Mouse (Mus musculus): Measurements from ENCODE around the gene Cldnd1. TPM values are rescaled to one million over a fixed set of nuclear protein-coding genes. Genes with fewer than 3 reads are reported as not detected.

The Cldnd1 gene
- total RNA-seq, 2 experiments from 2014 or later, result 51.7 to 51.9 TPM

DNA sequence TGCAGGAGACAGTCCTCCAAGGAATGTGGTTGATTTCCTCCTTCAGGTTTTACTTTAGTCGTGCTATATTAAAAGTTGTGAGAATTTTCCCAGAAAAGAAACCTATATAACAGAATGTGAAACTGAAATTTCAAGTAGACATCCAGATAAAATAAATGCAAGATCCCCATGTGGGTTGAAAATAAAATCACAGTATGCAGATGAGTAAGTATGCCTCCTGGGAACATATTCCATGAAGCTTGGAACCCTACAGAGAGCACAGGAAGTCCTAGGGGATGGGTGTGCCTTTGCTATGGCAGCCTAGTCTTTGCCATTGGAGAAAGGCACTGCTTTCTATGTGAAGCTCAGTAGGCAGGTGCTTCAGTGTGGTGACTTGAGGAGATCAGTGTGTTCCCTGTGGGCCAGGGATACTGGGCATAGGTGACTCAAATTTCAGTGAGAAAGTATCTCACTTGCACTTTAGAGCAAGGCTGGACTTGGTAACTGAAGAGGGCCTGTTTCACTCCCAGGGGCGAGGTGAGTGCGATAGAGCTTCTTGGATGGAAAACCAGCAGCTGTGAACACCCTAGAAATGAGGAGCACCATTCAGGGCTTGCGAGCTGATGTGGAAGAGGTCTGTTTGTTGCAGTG, 20.3 kb upstream of the Cldnd1 start:
- DNase-seq, result no peak
- intact Hi-C loops (cut with DNase I), result no loop called here

DNA sequence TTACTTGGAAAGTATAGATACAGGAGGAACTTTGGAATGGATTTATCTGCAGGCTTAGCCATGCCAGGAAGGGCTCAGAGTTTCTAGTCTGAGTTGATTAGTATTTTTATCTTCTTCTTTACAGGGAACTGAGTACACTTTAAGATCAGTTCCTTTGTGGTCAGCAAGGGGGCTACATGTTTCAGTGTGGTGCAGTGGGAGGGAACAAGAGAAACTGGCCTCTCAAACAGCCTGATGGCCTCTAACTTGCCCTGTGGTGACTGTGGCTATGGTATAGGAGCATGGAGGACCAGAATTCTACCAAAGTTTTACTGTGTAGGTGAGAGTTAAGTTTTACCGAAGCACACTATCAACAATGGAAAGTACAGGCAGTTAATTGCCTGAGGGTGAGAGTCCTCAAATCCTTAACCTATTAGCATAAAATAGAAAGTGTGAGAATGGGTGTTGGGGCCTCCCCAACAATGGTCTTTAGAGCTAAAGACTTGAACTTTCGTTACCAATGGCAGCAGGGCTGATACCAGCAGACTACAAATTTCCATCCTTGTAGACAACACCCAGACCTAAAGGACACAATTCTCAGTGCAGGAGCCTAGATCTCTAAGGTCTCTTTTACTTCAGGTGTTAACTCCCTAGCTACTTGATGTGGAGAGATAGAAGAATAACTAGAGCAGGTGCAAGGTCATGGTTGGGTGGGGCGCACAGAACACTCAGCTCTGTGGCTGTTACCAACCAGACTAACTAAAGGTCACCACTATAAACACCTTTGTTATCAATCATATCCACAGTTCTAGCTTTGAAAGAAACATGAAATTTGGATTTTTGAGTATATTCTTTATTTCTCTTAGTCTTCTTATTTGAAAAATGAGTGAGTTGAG, 18.9 kb upstream of the Cldnd1 start:
- DNase-seq, result no peak
- intact Hi-C loops (cut with DNase I), result no loop called here

DNA sequence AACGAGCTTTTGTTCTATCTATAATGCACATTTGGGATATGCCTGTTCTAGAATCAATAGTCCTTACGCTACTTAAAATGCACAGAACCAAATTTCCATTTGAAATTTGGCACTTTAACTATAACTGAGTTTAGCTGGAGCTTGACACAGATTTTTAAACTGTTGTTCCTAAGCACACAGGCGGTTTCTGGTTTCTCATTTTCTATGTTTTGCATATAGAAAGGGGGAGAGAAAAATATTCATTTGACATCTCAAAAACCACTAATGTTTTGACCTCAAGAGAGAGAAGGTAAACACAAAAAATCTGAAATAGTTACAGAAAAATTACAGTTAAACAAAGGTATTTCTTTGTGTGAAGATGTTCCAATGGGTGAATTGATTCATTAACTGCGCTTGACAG, 18.2 kb upstream of the Cldnd1 start:
- no peak for DNase-seq
- intact Hi-C loops (cut with DNase I), result no loop called here

DNA sequence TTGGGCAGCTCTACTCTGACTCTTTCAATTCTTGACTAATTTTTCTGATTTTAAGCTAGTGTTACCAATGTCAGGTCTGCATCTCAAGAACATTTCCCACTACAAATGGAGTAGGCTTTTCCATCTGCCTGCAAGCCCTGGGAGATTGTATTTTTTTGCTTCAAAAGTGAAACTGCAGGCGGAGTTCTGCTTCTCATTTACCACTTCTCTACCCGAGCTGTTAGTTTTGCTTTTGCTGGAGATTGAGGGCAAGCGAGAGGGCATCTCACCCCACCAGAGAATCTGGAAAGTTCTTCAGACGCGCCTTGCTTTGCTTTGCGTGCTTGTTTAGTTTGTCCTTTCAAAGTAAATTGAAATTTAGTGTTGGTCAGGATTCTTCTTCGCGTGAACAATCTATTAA, 15.5 kb upstream of the Cldnd1 start:
- DNase-seq, result no peak
- intact Hi-C loops (cut with DNase I), result no loop called here

DNA sequence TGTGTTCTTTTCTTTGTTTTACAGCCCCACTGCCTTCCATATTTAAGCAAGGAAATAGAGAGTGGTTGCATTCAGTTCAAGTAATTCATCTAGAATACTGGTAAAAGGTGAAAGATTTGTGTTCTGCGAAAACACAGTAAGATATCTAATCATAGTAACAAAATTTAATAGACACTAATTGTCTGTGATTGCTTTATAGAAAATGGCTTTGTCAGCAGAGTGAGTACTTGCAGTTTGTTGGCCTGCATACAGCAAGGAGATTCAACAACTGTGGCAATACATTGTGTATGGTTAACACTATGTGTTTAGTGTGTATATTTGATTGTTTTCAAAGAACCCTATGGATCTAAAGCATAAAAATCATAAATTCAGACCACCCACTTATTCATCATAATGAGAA, 14.6 kb upstream of the Cldnd1 start:
- no peak for DNase-seq
- intact Hi-C loops (cut with DNase I), result no loop called here

DNA sequence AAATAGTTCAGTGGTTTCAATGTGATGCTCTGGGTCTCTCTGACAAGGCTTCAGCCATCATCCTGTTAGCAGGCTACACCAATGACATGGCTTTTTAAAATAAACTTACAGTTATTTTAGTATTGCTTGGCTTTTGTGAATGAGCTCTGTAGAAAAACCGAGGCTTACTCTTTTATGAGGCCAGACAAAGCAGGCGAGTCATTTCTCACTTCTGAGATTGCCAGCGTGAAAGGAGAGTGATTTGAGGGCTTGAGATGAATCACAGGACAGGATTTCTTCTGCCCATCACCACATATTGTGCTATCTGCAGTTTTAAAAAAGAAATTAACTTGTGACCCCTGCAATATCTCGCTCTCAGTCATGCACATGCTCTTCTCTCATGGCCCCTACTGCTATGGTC, 12.7 kb upstream of the Cldnd1 start:
- intact Hi-C loops (cut with DNase I), result no loop called here
- no peak for DNase-seq

DNA sequence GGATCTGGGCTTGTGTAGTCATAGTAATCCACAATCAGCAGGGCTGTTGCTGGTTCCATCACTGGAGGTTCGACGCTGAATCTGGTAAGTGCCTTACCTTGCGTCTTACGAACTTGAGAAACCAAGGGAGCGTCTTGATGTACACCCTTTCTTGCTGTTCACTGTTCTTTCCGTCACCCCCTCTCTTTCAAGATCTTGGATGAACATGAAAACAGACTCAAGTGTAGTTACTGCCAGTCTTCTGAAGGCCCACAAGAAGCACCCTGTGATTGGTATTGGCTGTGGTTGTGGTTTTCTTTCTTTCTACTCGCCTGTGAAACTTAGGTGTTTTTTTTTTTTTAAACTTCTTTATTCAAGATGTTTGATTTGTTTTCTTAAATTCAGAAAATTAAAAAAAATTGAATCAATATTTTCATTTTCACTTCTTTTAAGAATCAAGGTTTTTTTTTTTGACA, 9.0 kb upstream of the Cldnd1 start, which contains the start of gene Gpr15:
Gene Gpr15 (minus strand): TSS at position 405 of the 455 bp plus-strand sequence.
- no peak for DNase-seq
- intact Hi-C loops (cut with DNase I), result no loop called here

DNA sequence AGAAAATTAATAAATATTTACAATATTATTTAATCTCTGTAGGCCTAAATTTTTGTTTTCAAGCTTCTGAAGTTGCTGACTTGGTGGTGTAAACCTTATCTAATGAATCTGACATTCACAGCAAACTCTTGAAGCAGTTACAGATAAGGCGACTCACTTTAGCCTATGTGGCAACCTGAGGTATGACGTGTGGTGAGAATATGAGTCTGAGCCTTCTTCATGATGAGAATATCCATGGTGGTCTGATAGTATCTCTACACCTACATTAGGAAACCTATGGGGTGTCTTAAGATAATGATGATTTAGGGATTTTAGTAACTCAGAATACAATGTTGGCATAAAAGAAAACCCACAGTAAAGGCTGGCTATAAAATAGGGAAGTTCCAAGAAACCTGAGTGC, 5.4 kb upstream of the Cldnd1 start:
- intact Hi-C loops (cut with DNase I), result no loop called here

DNA sequence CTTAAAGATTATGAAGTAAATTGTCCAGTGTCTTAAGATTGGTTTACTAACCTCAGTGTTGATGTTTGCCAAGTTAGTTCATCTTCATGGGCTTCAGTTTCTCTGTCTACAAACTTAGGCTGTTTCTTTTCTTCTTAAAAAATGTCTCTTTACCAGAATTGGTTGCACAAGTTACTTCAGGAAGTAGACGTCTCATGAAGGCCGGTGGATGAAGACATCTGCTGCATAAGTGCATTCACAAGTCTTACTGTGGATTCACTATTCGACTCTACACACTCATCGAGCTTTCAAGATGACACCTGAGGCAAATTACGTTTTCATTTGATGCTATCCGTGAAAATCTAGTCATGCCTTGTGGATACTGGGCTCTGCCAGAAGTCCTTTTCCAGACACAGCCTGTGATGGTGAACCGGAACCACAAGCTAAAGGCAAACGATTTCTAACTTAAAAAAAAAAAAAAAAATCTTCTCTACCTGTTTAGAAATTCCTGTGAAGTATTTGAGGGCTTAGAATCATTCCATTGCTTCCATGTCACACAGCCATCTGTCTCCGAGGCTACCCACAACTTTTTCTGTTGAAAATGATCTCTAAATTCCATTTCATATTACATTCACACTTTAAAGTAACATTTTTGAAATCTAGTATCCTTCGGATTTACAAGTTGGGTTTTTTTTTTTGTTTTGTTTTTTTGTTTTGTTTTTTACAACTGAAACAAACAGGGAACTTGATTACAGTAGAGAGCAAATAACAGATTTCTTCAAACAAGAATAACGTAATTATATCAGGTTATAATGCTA, 832 bp upstream of the Cldnd1 start:
- no peak for DNase-seq
- intact Hi-C loops (cut with DNase I), result loop anchor here (5.0 kb wide), 3 partner anchors 205 to 320 kb away; partner anchors contain the start of genes Dcbld2 and St3gal6

More for the DNA sequence above, 5.4 kb upstream of the Cldnd1 start:
- DNase-seq, result no peak

DNA sequence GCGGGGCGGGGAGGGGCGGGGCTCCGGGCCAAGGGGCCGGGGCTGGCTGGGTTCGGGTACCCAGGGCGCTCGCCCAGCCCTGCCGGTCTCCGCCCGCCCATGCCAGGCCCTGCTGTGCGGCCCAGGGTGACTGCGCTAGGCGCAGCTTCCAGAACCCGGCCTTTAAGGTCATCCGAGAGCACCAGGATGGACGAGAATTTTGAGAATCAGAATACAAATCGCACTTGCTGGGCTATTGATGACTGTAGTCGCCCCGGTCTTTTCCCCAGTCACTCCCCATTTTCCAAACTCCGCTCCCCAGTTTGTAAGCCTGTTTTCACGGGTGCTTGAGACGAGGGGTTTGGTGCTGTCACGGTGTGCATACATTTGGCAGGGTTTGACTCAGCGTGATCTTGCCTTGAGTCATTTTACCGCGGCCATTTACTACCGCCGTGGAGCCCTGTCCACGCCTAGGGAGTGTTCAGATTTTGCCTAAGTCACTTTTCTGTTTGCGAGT, 514 bp downstream of the Cldnd1 start:
- intact Hi-C loops (cut with DNase I), result loop anchor here (1.0 to 5.0 kb wide), 5 partner anchors 58 to 1497 kb away; partner anchors contain the start of genes Cpox, Dcbld2, St3gal6 and Tbc1d23
- DNase-seq, result no peak

DNA sequence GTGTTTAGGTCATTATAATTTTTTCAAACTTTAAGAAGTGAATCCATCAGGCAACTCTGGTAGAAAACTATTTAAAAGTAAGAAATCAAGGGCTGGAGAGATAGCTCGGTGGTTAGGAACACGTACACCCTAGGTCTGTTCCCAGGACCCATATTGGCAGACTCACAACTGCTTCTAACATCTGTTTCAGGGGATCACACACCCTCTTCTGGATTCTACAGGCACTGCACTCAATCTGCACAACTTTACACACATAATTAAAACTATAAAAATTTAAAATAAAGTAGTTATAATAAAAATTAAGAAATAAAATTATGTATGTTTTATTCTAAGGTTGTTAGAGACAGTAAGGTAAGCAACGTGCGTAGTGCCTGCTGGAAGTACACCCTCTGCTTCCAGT, 10.5 kb downstream of the Cldnd1 start:
- DNase-seq, result no peak
- intact Hi-C loops (cut with DNase I), result loop anchor here (10.0 kb wide), 1 partner anchor 443 kb away; no protein-coding TSS in a partner anchor

DNA sequence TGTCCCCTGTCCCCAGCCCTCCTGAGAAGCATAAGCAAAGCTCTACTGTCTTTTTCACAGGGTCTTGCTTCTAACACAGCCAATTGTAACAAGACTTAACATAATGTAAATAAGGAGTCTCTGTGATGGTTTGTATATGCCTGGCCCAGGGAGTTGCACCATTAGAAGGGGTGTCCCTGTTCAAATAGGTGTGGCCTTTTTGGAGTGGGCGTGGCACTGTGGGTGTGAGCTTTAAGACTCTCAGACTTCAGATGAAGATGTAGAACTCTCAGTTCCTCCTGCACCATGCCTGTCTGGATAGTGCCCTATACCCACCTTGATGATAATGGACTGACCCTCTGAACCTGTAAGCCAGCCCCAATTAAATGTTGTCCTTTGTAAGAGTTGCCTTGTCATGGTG, 11.1 kb downstream of the Cldnd1 start:
- intact Hi-C loops (cut with DNase I), result loop anchor here (10.0 kb wide), 1 partner anchor 444 kb away; no protein-coding TSS in a partner anchor
- no peak for DNase-seq

DNA sequence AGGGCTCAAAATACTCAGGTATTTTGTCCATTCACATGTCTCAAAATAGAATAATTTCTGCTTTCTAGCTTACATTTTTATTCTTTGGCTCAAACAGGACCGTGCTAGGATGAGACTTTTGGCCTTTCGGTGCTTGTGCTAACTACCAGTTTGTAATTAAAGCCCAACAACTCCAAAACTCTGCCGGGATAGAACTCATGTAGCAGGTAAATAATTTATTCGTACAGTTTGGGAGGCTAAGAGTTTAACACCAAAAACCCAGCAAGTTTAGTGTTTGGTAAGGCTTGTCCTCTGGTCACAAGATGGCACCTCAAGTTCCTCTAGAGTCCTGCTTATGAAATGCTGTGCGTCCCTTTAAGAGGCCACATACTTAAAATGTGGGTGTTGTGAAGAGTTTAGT, 13.0 kb downstream of the Cldnd1 start:
- intact Hi-C loops (cut with DNase I), result no loop called here
- no peak for DNase-seq

DNA sequence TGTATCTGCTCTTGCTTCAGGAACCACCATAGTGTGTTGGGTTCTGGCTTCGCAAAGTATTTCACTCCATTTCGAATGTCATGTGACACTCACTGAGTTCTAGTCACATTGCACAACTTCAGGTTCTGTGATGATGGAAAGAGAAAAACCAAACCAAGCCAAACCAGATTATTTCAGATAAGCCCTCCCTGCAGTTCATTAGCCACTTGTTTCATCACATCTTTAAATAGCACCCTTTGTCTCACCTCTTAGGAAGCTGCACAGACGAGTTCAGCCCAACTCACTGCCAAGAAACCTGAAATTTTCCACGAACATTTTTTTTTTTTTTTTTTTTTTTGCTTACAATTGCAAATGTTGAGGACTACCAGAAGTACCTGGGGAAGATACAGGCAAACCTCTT, 19.0 kb downstream of the Cldnd1 start:
- DNase-seq, result no peak

DNA sequence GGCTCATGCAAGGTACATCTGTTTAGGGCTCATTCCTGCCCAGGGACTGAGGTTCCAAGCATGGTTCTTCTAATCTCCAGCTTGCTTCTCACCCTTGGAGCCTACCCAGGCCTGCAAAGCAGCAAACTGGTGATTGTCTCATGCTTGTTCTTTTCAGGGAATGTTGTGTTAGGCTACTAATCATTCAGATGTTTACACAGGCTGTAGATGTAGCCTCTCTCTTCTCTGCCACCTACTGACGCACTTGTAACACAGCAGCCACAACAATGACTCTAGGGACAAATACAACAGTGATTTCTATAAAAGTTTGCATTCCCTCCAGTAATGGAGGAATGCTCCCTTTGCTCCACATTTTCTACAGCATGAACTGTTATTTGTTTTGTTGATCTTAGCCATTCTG, 23.6 kb downstream of the Cldnd1 start:
- no peak for DNase-seq
- intact Hi-C loops (cut with DNase I), result loop anchor here (2.0 to 5.0 kb wide), 3 partner anchors 79 to 289 kb away; partner anchors contain the start of gene Cpox

More for the DNA sequence above, 19.0 kb downstream of the Cldnd1 start:
- intact Hi-C loops (cut with DNase I), result no loop called here

DNA sequence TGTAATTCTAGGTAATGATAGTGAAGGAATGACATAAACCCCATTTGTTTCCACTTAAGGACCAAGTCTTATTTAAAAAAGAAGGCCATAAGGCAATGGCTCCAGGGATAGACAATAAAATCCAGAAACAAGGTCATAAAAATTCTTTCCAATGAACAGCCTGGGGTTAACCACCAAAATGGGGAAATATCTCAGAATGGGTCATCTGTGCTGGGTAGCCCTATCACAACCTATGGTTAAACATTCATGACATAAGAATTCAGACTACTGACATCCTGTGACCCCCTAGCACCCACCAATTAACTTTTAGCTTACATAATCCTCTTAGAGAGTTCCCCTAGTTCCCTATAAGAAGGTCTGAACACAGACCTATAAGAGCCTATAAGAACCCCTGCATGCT, 28.5 kb downstream of the Cldnd1 start:
- DNase-seq, result no peak
- intact Hi-C loops (cut with DNase I), result no loop called here

DNA sequence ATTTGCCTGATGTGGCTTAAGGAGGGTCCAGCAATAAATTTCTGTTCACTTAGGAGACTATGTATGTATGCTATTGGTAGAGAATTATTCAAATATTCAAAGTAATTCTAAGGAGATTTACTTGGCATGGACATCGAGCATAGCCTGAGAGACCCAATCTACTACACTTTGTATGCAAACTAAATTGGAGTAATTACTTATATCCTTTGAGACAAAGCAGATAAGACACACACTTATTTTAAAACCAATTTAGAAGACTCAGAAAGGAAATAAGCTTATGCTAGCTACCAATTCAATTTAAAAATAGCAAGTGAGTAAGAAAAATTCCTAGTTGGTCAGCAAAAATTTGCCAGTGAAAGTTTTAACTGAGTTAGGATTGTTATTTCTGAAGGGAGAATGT, 35.4 kb downstream of the Cldnd1 start, which contains the start of gene Olfr172:
Gene Olfr172 (minus strand): TSS at position 101 of the 400 bp plus-strand sequence.
- DNase-seq, result no peak
- intact Hi-C loops (cut with DNase I), result no loop called here
